Mouse (Mus musculus): ENCODE data around the gene Csnk1e. TPM values are rescaled to one million over a fixed set of nuclear protein-coding genes. Genes with fewer than 3 reads are reported as not detected.
A peak's percentile ranks its signal among the peaks of the same experiment; 100 is the strongest.
"Not testable (repeated sequence)": the region's sequence is repeated elsewhere in the genome, so short reads cannot be mapped to it uniquely, and the experiment has no call there.

Gene Csnk1e
- polyA plus RNA-seq, 1 experiment = 25.9 TPM

DNA sequence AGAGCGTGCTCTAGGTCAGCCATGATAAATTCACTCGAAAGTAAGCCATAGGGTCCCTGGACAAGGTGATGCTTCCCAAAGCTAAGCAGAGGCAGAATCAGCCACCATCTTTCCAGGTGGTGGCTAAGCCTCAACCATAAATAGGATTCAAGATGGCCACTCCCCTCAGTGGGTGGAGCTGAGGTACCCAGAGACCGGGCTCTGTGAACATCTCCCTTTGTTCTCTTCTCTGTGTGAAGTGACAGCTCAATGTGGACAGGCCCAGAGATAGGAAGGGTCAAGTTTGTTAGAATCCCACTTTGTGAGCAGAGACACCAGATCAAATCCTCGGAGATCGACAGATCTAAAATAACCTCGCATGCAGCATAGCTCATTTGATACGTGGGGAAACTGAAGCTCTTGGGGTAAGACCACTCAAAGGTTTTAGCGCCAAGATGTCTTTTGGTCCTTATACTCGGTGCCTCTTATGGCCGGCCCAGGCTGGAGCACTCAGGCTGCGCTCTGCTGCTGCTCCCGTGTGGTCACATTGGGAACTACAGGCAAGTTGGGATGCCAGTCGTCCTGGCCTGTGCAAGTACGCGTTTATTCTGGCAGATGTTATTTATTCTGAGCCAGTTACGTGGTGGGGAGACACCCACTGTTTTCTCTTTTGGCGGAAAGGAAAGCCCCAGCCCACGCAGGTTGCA is 11.4 kb upstream of the Csnk1e start:
- TF ChIP-seq POLR2A (IDR thresholded peaks at IDR 0.05; ENCODE audit: low read depth, low read length) (no peak), CTCF (IDR thresholded peaks at IDR 0.05; ENCODE audit: extremely low read depth, insufficient read length, insufficient replicate concordance, low read depth, low read length) (peak; percentile 96)
- H3K27ac ChIP-seq (ENCODE audit: insufficient read depth, low read depth, low read length) = no peak overlapping the region

DNA sequence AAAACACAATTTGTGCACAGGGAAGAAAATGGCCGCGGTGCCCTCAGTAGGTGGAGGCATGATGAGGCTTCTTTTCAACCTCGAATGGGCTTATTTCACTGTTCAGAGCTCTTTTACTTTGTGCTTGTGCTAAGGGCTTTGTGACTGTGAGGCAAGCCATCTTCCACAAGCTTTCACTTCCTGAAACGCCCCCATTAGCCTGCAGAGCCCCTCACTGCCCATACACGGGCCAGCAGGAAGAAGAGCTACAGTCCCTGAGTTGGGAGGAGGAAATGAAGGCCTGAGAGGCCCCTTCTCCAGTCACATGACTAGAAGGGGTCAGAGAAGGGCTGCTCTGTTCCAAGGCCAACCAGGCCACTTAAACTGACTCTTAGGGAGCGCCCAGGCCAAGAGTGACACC is 1.2 kb upstream of the Csnk1e start:
- no peaks in the 10 kb centered on the region for H3K36me3 ChIP-seq (ENCODE audit: control insufficient read depth, insufficient read depth, low read length)
- peaks cover 6% of the 10 kb centered on the region; the same call in 1 of the 2 replicates for H3K4me1 ChIP-seq (ENCODE audit: control insufficient read depth, insufficient read depth, insufficient read length, low read length)
- WGBS = 76% methylated on average over 6 of the region's 6 CpGs
- no peaks in the 10 kb centered on the region for H3K27me3 ChIP-seq (ENCODE audit: control insufficient read depth, insufficient read depth, low read length)
- no peak overlapping the region for H3K4me3 ChIP-seq (ENCODE audit: low read depth, low read length)
- TF ChIP-seq POLR2A (IDR thresholded peaks at IDR 0.05; ENCODE audit: low read depth, low read length) (no peak), CTCF (IDR thresholded peaks at IDR 0.05; ENCODE audit: extremely low read depth, insufficient read length, insufficient replicate concordance, low read depth, low read length) (no peak)
- H3K27ac ChIP-seq (ENCODE audit: insufficient read depth, low read depth, low read length) = no peak overlapping the region

More for the DNA sequence above, 11.4 kb upstream of the Csnk1e start:
- Histone ChIP-seq H3K4me1 (ENCODE audit: control insufficient read depth, insufficient read depth, insufficient read length, low read length) (no peaks in the 10 kb centered on the region), H3K27me3 (ENCODE audit: control insufficient read depth, insufficient read depth, low read length) (0 out of 2 replicates have a peak, but pooled peaks cover 8% of the 10 kb centered on the region), H3K36me3 (ENCODE audit: control insufficient read depth, insufficient read depth, low read length) (no peaks in the 10 kb centered on the region), H3K4me3 (ENCODE audit: low read depth, low read length) (no peak overlapping the region)
- 6% methylated on average over 18 of the region's 18 CpGs for WGBS

DNA sequence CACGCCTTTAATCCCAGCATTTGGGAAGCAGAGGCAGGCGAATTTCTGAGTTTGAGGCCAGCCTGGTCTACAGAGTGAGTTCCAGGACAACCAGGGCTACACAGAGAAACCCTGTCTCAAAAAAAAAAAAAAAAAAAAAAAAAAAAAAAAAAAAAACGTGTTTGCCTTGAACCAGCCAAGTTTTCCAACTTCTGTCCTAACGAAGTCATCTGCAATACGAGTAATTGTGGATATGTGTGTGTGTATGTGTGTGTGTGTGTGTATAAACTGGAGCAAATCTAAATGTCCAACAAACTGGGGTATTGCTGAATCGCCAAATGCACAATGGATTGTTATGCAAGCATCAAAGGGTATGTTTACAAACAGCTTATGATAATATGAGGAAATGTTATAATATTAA is 738 bp upstream of the Csnk1e start:
- 44% methylated on average over 6 of the region's 6 CpGs for WGBS
- not testable (repeated sequence) for H3K4me3 ChIP-seq (ENCODE audit: low read depth, low read length); H3K4me1 ChIP-seq (ENCODE audit: control insufficient read depth, insufficient read depth, insufficient read length, low read length); H3K27ac ChIP-seq (ENCODE audit: insufficient read depth, low read depth, low read length); H3K27me3 ChIP-seq (ENCODE audit: control insufficient read depth, insufficient read depth, low read length); H3K36me3 ChIP-seq (ENCODE audit: control insufficient read depth, insufficient read depth, low read length)

DNA sequence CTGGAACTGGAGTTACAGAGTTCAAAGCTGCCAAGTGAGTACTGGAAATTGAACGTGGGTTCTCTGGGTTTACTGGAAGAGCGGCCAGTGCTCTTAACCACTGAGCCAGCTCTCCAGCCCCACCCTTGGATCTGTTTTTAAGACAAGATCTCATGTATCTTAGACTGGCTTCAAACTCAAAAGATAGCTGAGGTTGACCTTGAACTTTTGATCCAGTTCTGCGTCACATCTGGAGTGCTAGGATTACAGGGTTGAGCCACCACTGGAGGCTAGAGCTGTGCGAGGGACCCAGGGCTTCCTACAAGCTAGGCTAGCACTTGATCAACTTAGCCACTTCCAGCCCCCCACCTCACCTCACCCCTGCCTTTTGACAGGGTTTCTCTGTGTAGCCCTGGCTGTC is 1.5 kb downstream of the Csnk1e start:
- WGBS = 88% methylated on average over 4 of the region's 4 CpGs

DNA sequence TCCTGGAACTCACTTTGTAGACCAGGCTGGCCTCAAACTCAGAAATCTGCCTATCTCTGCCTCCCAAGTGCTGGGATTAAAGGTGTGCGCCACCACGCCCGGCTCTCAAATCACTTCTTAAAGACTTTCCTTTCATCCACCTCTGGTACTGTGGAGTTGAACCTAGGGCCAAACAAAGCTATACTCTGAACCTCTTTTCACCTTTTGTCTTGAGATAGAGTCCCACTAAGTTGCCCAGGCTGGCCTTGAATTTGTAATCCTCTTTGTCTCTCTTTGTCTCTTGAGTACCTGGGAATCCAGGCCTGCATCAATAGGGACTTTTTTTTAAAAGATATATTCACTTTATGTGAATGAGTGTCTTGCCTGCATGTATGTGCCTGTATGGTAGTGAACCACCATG is 7.3 kb downstream of the Csnk1e start:
- Histone ChIP-seq H3K27me3 (ENCODE audit: control insufficient read depth, insufficient read depth, low read length) (no peaks in the 10 kb centered on the region), H3K27ac (ENCODE audit: insufficient read depth, low read depth, low read length) (no peak overlapping the region), H3K36me3 (ENCODE audit: control insufficient read depth, insufficient read depth, low read length) (no peaks in the 10 kb centered on the region), H3K4me1 (ENCODE audit: control insufficient read depth, insufficient read depth, insufficient read length, low read length) (peaks cover 3% of the 10 kb centered on the region; the same call in 1 of the 2 replicates), H3K4me3 (ENCODE audit: low read depth, low read length) (no peak overlapping the region)
- WGBS = 90% methylated on average over 3 of the region's 3 CpGs
- TF ChIP-seq POLR2A (IDR thresholded peaks at IDR 0.05; ENCODE audit: low read depth, low read length) = no peak
- no peak for TF ChIP-seq CTCF (IDR thresholded peaks at IDR 0.05; ENCODE audit: extremely low read depth, insufficient read length, insufficient replicate concordance, low read depth, low read length)

More for the DNA sequence above, 1.5 kb downstream of the Csnk1e start:
- no peak overlapping the region for H3K27ac ChIP-seq (ENCODE audit: insufficient read depth, low read depth, low read length)
- no peaks in the 10 kb centered on the region for H3K27me3 ChIP-seq (ENCODE audit: control insufficient read depth, insufficient read depth, low read length)
- H3K4me3 ChIP-seq (ENCODE audit: low read depth, low read length) = no peak overlapping the region
- no peak for TF ChIP-seq POLR2A (IDR thresholded peaks at IDR 0.05; ENCODE audit: low read depth, low read length)
- no peak for TF ChIP-seq CTCF (IDR thresholded peaks at IDR 0.05; ENCODE audit: extremely low read depth, insufficient read length, insufficient replicate concordance, low read depth, low read length)
- no peaks in the 10 kb centered on the region for H3K36me3 ChIP-seq (ENCODE audit: control insufficient read depth, insufficient read depth, low read length)
- H3K4me1 ChIP-seq (ENCODE audit: control insufficient read depth, insufficient read depth, insufficient read length, low read length) = peaks cover 6% of the 10 kb centered on the region; the same call in 1 of the 2 replicates

DNA sequence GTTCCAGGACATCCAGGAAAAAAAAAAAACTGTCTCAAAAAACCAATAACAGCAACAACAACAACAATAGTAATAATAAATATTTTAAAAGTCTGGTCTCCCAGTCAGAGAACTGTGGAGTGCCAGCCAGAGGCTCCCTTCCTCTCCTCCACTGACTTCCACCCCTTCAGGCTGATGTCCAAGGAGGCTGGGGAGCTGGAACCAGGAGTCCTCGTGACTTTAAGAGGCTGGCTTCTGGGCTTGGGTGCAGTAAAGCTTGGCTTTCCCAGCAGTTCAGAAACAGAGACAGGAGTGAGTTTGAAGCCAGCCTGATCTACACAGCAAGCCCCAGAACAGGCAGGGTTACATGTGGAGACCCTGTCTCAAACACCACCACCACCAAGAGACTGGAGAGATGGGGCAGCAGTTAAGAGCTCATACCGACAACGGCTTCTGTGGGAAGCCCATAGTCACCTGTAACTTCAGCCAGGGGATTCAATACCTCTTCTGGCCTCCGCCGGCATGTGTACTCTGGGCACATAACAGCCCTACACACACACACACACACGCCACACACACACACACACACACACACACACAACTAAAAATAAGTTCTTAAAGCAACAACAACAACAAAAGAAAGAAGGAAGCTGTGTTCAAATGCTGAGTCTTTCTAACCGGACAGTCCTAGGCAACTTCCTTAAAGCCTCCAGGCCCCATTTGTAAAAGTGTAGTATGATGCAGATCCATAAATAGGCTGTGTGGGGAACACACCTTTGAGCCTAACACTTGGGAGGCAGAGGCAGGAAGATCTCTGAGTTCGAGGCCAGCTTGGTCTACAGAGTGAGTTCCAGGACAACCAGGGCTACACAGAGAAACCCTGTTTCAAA is 9.3 kb downstream of the Csnk1e start:
- 0 out of 2 replicates have a peak overlapping the region, but pooled peaks have one; percentile 9 for H3K27ac ChIP-seq (ENCODE audit: insufficient read depth, low read depth, low read length)
- no peaks in the 10 kb centered on the region for H3K27me3 ChIP-seq (ENCODE audit: control insufficient read depth, insufficient read depth, low read length)
- no peaks in the 10 kb centered on the region for H3K36me3 ChIP-seq (ENCODE audit: control insufficient read depth, insufficient read depth, low read length)
- WGBS = 80% methylated on average over 8 of the region's 8 CpGs
- TF ChIP-seq CTCF (IDR thresholded peaks at IDR 0.05; ENCODE audit: extremely low read depth, insufficient read length, insufficient replicate concordance, low read depth, low read length) = no peak
- TF ChIP-seq POLR2A (IDR thresholded peaks at IDR 0.05; ENCODE audit: low read depth, low read length) = no peak
- H3K4me3 ChIP-seq (ENCODE audit: low read depth, low read length) = no peak overlapping the region
- peaks cover 3% of the 10 kb centered on the region; the same call in 1 of the 2 replicates for H3K4me1 ChIP-seq (ENCODE audit: control insufficient read depth, insufficient read depth, insufficient read length, low read length)

DNA sequence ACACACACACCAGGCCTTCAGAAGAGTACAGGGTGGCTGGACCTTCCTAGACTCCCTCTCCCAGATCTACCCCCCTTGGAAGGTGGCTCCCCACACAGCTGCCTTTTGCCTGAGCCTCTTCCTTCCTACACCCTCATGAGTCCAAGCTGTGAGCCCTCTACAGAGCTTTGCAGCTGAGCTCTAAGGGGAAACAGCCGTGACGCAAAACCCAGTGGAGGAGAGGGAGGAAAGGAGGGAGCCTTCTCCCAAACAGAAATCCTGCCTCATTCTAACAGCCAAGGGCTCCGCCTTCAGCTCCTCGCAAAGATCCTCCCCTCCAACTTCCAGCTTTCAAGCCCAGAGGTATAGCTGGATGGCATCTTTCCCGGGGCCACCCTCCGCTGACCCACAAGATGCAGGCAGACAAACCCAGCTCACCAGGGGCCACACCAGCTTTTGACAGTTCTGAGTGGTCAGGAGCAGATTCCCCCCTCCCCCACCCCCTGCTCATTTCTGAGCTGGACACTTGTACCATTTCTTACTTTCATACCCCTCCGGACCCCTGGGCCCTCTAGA is 11.4 kb downstream of the Csnk1e start:
- Histone ChIP-seq H3K4me3 (ENCODE audit: low read depth, low read length) (no peak overlapping the region), H3K27me3 (ENCODE audit: control insufficient read depth, insufficient read depth, low read length) (no peaks in the 10 kb centered on the region), H3K4me1 (ENCODE audit: control insufficient read depth, insufficient read depth, insufficient read length, low read length) (peaks cover 9% of the 10 kb centered on the region), H3K27ac (ENCODE audit: insufficient read depth, low read depth, low read length) (no peak overlapping the region), H3K36me3 (ENCODE audit: control insufficient read depth, insufficient read depth, low read length) (no peaks in the 10 kb centered on the region)
- TF ChIP-seq CTCF (IDR thresholded peaks at IDR 0.05; ENCODE audit: extremely low read depth, insufficient read length, insufficient replicate concordance, low read depth, low read length) (no peak), POLR2A (IDR thresholded peaks at IDR 0.05; ENCODE audit: low read depth, low read length) (no peak)
- WGBS = 81% methylated on average over 7 of the region's 7 CpGs
